Mouse (Mus musculus) hindlimb bud, embryonic 11.5 days (tissue): Measurements from ENCODE around the gene Zfp513.

Experiments used
- DNase-seq: peaks from one replicate; pipeline ENCODE4 v3.0.0-alpha.2; 2012; ENCODE audit warnings: low read depth, low spot score; ENCODE audit errors: extremely low spot score

Gene Zfp513

DNA sequence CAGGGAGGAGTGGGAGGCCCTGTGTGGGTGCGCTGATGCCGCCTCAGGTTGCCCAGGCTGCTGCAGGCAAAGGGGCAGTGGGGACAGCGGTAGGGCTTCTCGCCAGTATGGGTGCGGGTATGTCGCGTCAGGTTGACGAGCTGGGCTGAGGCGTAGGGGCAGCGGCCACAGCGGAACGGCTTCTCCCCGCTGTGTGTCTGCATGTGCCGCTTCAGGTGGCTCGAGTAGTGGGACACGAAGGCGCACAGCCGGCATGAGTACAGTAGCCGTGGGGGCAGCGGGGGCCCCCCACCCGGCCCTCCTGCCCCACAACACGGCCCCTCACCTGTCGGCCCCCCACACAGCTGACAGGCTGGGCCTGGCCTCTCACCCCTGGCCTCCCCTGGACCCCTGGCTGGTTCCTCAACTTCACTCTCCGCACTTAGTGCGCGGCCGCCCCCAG, 1.8 kb downstream of the Zfp513 start:
- DNase-seq = no peak

DNA sequence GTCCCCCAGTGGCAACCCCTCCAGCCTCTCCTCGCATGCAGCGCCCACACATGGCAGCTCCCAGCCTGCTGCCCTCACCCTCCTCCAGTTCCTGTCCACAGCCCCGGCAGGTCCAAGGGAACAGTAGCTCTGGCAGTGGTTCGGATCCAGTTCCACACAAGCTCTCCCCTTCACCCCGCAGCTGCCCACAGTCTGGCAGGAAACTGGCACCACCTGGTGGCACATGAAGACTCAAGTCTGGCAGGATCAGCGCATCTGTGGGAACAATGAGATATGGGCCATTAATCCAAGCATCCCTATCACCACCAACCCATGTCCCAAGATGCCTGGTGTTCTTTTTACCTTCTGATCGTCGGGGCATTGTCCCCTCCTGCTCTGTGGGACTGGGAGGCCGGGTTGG, 2.2 kb downstream of the Zfp513 start:
- DNase-seq = no peak

DNA sequence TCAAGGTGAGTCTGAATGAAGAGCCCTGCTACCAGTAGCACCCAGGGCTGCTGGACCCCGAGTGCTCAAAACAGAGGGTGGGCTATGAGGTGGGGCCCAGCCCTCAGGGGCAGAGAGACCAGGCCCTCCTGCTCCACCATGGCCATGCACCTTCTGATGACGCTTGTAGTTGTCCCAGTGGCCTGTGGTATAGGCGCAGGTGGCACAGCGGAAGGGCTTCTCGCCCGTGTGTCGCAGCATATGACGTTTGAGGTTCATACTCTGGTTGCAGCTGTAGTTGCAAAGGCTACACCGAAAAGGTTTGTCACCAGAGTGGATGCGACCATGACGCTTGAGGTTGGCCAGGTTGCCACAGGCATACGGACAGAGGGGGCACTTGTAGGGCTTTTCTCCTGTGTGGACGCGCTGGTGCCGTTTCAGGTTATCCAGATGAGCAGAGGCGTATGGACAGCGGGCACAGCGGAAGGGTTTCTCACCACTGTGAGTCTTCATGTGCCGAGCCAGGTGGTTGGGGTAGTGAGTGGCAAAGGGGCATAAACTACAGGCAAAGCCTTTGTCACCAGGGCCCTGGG, 2.7 kb downstream of the Zfp513 start:
- DNase-seq = no peak

DNA sequence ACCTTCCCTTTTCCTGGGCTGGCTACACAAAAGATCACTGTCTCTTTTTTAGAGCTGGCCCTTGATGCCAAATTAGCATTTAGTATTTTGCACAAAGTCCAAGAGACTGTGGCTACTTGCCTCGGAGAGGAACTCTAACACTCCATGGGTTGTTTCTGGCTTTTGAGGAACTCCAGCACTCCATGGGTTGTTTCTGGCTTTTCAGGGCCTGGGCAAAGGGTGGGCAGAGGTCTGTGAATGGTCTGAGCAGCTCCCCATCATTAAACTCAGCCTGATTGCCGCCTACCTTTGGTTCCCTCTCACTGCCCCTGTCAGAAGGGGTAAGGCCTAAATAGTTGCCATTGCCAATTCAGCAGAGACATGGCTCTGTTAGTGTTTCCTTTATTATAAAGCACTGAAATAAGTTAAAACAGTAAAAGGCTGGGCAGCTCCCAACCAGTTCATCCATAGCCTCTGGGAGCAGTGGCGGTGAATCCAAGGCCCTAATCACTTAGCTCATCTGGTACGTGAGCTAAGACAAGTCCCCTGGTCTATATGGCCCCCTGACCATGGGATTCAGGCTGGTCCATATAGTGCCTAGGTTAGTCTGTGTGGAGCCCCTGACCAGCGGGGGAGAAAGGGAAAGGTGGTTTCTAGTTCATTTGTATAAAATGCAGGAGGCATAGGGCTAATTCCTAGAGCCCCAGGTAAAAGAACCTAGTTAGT, 3.3 kb downstream of the Zfp513 start:
- DNase-seq = no peak

DNA sequence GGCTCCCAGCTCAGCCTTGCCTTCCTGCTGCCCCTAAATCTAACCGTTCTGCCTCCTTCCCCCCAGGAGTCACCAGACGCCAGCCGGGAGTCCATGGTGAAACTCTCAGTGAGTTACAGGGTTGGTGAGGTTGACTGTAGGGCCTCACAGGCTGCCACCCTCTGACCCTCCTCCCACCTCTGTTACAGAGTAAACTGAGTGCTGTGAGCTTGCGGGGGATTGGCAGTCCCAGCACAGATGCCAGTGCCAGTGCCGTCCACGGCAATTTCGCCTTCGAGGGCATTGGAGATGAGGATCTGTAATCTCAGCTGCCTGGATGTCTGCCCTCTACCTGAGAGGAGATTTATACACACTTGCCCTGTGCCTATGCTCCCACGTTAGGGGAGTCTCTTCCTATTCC, 3.9 kb downstream of the Zfp513 start:
- no peak for DNase-seq

DNA sequence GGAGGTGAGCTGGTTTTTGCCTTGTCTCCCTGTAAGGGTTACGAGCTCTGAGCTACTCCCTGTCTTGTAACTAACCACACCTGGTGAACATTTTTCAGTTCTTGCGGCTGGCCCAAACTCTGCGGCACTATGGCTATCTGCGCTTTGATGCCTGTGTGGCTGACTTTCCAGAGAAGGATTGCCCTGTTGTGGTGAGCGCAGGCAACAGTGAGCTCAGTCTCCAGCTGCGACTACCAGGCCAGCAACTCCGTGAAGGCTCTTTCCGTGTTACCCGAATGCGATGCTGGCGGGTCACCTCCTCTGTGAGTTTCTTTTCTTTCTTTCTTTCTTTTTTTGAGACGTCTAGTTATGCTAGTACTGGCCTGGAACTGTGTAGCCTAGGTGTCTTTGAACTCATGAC, 5.0 kb downstream of the Zfp513 start:
- no peak for DNase-seq

DNA sequence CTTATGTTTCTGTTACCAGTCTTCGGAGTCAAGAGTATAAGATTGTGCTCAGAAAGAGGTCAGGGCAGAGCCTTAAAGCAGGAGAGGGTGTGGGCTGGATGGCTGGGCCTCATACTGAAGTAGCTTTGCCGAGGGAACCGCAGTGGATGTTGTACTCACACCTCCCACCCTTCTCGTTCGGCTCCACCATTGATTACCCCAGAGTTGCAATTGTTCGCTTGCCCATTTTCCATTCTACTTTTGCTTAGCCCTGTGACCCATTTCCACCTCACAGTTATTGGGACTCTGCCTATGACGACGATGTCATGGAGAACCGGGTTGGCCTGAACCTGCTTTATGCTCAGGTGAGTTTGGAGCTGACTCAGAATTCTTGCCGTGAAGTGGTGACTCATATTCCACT, 5.9 kb downstream of the Zfp513 start:
- no peak for DNase-seq

DNA sequence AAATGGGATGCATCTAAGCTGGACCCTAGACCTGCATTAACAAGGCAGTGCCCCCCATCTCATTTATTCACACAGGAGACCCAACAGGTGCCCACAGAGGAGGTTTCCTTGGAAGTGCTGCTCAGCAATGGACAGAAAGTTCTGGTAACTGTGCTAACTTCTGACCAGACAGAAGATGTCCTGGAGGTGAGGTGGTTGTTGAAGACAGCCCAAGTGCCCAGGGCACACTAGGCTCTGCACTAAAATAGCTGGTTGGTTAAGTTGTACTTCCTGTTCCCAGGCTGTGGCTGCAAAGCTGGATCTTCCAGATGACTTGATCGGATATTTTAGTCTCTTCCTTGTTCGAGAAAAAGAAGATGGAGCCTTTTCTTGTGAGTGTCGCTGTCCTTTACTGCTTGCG, 6.4 kb downstream of the Zfp513 start:
- no peak for DNase-seq

DNA sequence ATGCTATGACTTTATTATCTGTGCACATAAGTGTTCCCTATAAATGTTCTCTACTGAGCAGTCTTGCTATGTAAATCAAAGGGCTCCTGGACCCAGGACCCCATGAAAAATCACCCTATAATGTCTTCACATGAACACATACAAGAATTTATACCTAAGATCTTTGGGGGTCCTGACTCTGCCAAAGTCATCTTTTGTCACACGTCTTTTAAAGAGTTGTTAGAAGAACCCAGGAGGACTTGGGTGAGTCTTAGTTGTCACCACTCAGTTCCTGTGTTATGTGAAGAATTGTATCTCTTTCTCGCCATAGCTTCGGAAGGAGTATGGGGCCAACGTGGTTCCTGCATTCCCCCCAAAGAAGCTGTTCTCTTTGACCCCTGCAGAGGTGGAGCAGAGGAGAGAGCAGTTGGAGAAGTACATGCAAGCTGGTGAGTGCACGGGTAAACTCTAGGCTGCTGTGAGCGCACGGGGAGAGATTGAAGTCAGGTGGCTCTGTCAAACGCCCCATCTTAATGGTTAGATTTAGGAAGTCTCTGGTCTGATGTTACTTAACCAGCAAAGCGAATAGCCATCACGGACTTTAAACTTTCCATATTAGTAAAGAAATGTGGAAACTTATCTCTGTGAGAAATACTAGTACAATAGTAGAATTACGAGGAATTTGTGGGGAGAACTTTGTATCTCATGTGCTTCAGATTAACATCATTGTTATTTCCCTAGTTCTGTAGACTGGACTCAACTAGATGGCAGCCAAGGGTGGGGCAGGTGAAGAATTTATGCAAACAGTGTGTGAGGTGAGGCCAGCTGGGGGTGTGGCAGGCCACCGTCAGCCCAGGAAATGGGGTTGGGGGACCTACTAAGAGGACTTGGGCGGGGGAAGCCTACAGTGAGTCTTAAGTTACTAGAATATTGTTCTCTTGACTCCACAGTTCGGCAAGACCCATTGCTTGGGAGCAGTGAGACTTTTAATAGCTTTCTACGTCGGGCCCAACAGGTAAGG, 7.3 kb downstream of the Zfp513 start:
- no peak for DNase-seq

DNA sequence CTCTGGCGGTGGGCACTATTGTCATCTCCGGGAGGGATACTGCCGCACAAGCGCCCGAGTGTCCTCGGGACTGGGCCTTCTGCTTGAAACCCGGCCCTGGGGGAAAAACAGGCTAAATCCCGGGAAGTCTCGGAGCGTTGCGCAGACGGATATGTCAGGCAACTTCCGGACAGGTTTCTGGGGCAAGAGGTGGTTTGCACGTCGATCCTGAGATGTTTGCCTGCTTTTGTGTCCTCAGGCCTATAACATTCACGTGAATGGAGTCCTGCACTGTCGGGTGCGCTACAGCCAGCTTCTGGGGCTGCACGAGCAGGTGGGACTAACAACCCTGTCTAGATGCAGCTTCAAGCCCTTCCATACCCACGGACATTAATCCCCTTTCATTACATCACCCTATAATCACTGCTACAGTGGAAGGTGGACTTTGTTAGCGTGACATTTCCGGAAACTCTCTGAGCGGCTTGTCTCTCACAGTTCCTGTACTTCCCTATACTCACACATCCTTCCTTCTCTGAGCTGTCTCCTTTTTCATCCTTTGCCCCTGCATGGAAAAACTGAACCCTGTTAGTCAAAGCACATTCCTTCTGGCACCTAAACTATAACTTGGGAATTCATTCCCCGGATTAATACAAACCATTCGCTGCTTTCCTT, 8.3 kb downstream of the Zfp513 start:
- DNase-seq = no peak

DNA sequence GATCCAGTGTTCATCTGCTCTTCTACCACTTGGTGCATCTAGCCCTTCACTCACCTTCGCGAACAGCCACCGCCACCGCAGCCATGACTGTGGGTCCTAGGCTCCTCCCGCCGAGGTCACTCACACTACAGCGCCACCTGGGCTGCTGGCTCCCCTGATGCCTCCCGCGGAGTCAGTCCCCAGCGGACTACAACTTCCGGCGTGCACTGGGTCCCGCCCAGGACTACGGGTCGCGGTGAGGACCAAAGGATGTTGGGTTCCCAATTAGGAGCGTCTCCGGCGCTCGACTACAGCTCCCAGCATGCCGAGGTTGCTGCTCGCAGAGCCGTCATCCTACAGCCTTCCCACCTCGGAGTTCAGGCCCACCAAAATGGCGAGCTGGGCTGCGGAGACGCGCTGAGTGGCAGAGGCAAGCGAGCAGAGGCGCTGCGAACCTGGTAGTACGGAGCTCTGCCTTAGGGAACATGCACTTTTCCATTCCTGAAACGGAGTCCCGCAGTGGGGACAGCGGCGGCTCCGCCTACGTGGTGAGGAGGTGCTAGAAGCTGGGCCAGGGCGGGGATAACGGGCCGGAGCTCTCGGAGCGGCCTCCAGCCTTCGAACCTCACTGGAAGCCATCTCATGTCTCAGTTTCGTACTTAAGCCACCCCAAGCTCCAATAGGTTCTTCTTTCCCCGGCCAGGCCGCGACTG, 9.0 kb downstream of the Zfp513 start, which contains the start of the genes Snx17 and Eif2b4:
Gene Snx17 (plus strand): TSS at position 289 of the 692 bp plus-strand sequence.
Gene Eif2b4 (minus strand): TSS at position 492 of the 692 bp plus-strand sequence.
- DNase-seq = peak; percentile 94

DNA sequence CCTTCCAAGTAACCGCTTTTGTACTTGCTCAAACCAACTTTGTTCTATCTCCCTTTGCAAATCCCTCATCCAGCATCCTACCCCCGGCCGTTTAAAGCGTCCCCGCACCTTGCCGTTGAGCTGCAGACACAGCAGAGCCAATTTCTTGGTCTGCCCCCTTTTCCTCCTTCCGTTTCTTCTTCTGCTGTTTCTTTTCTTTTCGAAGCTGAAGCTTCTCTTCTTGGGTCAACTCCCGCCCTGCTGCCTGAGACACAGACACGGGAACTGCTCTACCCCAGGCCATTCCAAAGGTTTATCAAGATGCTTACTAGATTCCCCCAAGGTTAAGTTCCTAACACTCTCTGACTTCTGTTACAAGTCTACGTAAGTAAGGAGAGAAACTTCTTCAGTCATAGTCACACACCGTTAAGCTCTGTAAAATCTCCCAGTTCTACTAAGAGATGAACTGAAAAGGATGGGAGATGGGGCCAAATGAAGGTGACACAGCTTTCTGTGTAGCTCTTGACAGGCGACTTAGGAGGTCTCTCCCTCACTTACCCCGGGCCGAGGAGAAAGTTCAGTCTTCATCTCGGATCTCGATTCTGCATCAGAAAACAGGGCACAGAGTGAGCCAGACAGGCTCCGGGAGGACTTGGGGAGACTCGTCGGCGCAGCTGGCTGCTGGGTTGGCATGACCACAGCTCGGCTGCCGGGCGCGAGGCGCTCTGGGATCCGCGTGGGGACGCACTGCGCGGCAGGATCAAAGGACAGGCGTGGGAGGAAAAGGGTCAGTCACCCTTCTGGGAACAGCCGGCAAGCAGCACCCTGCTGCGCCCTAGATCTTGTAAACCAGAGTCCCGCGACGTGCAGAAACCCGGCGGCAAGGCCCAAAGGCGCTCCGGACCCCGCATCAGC, 9.8 kb downstream of the Zfp513 start:
- DNase-seq = no peak

DNA sequence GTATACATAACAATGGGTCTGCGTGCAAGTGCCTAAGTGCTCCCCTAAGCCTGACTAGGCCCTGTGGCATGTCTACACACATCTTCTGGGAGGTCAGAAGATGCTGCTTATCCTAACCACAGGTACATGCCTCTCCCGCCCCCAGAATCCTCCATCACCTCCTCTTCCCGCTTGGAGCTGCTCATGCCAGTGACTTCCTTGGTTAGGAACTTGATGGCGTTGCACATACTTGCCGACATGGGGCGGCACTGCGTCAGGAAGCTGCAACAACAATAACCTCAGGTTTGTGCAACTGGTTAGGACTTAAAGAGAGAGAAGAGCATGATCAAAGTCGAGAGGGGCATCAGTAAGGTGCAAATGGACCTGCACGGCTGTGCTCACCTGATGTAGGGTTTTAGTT, 11.9 kb downstream of the Zfp513 start:
- no peak for DNase-seq

DNA sequence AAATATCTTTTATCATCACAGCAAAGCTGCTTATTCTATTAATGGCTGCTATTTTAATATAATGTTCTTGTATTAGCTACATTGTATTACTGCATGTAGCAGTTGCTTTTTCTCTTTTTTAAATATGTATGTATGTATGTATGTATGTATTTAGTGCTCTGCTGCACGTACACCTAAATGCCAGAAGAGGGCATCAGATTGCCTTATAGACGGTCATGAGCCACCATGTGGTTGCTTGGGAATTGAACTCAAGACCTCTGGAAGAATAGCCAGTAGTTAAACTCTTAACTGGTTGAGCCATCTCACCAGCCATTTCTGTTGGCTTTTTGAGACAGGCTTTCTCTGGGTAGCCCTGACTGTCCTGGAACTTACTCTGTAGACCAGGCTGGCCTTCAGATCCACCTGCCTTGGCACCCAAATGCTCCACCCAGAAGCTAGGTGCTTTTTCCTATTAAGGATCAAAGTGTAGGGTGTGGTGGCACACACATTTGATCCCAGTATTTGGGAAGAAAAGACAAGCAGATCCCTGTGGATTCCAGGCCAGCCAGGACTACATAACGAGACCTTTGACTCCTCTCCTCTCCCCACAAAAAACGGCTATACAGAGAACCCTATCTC, 13.8 kb downstream of the Zfp513 start:
- no peak for DNase-seq

DNA sequence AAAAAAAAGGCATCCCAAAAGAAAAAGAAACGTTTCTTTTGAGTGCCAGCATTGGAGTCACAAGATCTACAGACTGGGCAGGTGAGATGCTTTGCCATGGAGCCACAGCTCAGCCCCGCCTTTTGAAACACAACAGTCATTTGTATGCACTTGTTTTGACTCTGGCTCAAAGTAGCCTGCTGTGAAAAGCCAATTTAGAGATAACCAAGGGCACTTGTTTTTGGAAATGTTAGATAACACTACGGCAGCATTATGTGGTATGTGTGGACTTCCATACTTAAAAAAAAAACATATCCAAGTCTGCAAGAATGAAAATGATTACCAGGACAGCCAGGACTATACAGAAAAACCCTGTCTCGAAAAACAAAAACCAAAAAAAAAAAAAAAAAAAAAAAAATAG, 18.4 kb downstream of the Zfp513 start:
- no peak for DNase-seq

DNA sequence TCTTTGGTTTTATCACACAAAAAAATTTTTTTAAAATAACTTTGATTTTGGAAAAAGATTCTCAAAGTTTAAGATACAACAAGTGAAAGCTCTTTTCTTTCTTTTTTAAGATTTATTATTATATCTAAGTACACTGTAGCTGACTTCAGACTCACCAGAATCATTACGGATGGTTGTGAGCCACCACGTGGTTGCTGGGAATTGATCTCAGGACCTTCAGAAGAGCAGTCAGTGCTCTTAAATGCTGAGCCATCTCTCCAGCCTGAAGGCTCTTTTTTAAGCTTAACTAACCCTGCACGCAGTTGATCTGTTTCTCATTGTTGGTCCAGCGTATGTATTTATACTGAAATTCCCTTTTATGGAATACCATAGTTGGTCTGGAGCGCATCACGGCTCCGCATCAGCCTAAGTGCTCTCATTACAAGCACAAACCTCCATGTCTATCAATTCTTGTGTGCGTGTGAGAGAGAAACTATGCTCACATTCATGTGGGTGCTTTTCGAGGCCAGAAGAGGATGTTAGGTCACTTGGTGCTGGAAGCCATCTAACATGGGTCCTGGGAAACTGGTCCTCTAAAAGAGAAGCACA, 20.8 kb downstream of the Zfp513 start:
- no peak for DNase-seq

DNA sequence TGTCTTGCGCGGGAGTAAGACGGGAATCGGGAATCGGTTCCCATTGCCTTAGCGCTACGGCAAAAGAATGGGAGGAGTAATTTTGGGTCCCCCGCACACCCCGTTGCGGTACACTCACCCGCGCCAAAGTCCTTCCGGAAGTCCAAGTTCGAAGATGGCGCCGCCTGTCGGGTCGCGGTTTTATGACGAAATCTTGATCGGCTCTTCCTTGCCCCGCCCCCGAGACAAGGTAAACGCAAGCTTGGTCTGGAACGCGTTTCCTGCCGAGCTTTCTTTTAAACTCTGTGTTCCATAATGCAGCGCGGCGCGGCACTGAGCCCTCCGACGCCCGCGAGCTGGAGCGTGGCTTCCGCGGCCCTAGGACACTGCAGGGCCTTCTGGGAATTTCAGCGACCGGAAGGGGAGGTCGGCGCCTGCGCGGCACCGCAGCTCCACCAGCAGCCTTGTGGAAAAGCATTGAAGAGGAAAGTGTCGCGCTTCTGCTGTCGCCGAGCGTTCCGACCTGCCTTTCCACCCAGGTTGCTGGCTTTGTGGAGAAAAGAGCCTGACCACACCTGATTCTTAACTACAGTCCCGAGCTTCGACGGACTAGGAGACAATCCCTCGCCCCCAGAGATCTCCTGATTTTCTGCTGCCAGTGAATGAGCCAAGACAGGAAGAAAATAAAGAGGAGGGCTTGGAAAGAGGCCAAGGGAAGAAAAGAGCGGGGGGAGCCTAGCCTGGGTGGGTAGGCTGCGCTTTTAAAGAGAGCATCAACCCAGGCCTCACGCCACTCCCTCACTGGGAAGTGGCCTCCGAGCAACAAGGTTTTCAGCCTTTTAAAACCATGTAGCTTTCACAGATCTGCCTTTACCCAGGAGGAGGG, 22.1 kb downstream of the Zfp513 start, which contains the start of the genes Gm29609 and Gtf3c2:
Gene Gm29609 (minus strand): TSS at position 146 of the 865 bp plus-strand sequence.
Gene Gtf3c2 (minus strand): TSS at position 379 of the 865 bp plus-strand sequence.
- peak; percentile 86 for DNase-seq
